Mouse (Mus musculus) left cerebral cortex, adult 2 months (tissue): ENCODE measurements around the gene Coa6. TPM values are rescaled to one million over a fixed set of nuclear protein-coding genes. Genes with fewer than 3 reads are reported as not detected.
"Not testable (repeated sequence)": the region's sequence is repeated elsewhere in the genome, so short reads cannot be mapped to it uniquely, and the experiment has no call there.

ENCODE experiments used
- DNase-seq, 2 experiments: peaks; one replicate each; pipeline ENCODE4 v3.0.0; 2021 to 2022; ENCODE audit warnings: low spot score in 2 of 2, mixed read lengths in 1 of 2; ENCODE audit errors: extremely low spot score in 1 of 2
- H3K27ac ChIP-seq: fragments of 200-600 bp; 2 replicates; pipeline ENCODE4 v1.8.1; 2022
- H3K4me3 ChIP-seq: fragments of 200-600 bp; 2 replicates; pipeline ENCODE4 v1.8.1; 2022
- CTCF ChIP-seq: fragments of 200-600 bp; IDR thresholded peaks from 2 replicates; pipeline ENCODE4 v1.8.1; 2022; ENCODE audit warnings: antibody characterized with exemption, mild to moderate bottlenecking, moderate library complexity
- intact Hi-C: fragments of 180-260 bp; cut with DNase I; formaldehyde crosslinking; loops from one replicate; pipeline ENCODE4 v1.15.1; 2025
- long read RNA-seq, 2 experiments: library from polyadenylated mRNA; stranded (forward); transcript quantifications; one replicate each; pipeline ENCODE4 v2.0.0; 2021; ENCODE audit warnings: borderline mapping rate in 2 of 2
- total RNA-seq, 2 experiments: library from RNA; stranded (reverse); gene quantifications; 2 replicates each; pipeline ENCODE4 v1.2.3; 2021

Gene Coa6
- 10 to 100 TPM; 23.0 to 25.6 TPM for total RNA-seq
- long read RNA-seq, experiment 1, transcript Coa6-201 (2 exons, 747 nt), result major isoform, 12 of 13 reads
- long read RNA-seq, experiment 1, partial matches to known transcripts, result 0 of 13 reads
- long read RNA-seq, experiment 1, other reads (novel, unspliced or antisense), result 1 of 13 reads
- long read RNA-seq, experiment 2, transcript Coa6-201 (2 exons, 747 nt), result major isoform, 15 of 15 reads
- long read RNA-seq, experiment 2, partial matches to known transcripts, result 0 of 15 reads
- long read RNA-seq, experiment 2, other reads (novel, unspliced or antisense), result 0 of 15 reads

DNA sequence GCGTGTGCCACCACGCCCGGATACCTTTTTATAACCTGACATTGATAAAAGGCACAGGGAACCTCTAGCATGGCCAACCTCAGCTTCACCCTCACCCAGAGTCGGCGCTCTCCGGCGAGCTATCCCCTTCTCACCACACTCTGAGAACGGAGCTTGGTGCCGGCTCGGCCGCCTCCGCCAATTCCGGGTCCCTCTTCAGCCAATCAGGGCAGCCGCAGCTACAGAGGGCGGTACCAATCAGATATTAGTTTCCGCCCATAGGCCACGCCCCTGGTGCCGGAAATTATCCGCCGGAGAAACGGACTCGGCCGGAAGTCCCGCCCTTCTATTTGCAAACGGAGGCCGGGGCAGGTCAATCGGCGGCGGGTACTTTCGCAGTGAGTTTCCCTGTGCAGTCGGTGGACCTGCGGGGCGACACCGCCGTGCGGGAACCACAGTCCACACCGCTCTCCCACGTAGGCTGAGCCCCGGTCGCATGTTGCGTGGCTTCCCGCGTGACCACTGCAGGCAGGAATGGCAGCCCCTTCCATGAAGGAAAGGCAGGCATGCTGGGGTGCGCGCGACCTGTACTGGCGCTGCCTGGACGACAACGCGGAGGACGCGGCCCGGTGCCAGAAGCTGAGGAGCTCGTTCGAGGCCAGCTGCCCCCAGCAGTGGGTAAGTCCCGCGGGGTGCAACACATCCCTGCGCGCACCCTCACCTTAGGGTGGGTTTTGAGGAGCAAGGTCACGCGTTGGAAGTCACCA is at the start of gene Coa6:
TSS of gene Coa6 (plus strand) at position 342 of the 746 bp plus-strand sequence.
- DNase-seq, result peak; percentile 98
- intact Hi-C loops, result no loop called here
- peak within 1 kb of the TSS; percentile 92 for H3K27ac ChIP-seq
- H3K4me3 ChIP-seq, result peak within 1 kb of the TSS; percentile 91
- TF ChIP-seq CTCF, result no peak; the same call in 1 of the 2 replicates

DNA sequence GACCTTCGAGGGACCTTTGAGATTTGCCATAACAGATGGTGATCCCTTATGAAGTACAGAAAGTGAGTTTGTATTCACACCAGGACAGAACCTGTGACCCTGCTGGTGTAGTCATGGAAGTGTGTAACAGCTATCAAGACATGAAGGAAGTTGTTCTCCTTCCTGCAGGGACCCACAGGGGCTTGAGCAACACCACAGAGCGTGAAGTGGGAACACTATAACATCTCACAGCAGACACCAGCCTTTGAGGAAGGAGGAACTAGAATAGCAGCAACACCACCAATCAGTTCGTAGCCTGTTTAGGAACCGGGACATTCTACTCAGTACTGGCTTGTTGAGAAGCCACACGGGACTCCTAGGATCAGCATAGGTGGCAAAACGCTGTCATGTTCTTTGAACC is 42.7 kb upstream of the Coa6 start:
- TF ChIP-seq CTCF, result no peak
- H3K4me3 ChIP-seq, result no peak overlapping the region
- intact Hi-C loops, result no loop called here
- no peak overlapping the region for H3K27ac ChIP-seq
- DNase-seq, result no peak

DNA sequence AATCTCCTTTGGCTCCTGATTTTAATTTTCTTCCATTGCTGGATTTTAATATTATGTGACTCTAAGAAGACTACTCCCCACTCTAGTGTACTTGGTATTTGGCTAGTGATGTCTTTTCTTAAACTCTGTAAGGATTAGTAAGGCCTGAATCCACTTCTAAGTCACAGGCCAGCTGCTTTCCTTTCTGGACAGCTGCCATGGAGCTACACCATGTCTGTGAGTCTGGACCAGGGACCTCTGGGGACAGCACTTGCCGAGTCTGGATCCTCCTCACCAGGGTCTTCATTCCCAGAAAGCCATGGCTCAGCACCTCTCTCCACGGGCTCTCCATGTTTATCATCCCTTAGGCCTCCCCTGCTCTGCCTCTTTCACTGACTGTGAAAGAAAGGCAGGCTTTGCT is 42.2 kb upstream of the Coa6 start:
- H3K4me3 ChIP-seq, result no peak overlapping the region
- no peak for TF ChIP-seq CTCF
- H3K27ac ChIP-seq, result no peak overlapping the region
- intact Hi-C loops, result no loop called here
- no peak for DNase-seq

DNA sequence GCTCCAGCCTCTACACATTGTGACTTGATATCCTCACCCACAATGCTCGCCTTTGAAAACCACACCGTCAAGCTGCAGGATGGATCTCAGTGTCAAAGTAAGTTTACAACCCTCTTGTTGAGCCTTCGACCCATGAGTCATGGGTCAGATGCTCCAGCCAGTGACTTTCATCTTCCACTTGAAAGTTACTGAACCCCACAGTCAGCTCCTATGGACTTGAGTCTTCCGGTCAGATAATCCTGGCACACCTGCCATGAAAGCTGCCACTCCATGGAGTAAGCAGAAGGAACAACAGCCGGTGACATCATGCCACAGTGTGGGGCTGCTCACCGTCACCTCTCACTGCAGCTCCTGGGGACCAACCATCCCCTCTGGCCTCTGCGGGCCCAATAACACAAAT is 41.0 kb upstream of the Coa6 start:
- DNase-seq, result no peak
- intact Hi-C loops, result no loop called here
- Histone ChIP-seq H3K4me3 (no peak overlapping the region), H3K27ac (no peak overlapping the region)
- TF ChIP-seq CTCF, result no peak

DNA sequence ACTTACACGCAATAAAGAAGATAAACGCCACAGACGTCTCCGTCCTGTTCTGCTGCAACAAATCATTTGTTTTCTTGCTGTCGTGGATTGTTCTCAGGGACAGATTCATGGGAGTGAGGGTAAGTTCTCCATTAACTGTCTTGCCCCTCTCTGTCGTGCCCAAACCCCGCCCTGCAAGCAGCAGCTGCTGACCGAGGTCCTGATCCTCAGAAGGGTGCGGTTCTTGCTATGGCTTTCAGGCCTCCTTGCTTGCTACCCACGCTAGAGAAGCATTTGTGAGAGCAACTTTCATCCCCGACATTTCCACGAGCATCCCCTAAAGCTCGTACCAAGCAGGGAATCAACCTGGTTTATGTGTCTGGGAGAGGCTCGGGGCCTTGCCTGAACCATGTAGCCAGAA is 40.1 kb upstream of the Coa6 start:
- DNase-seq, result no peak
- intact Hi-C loops, result loop anchor here (1.0 kb wide), 2 partner anchors 85 to 124 kb away; no protein-coding TSS in a partner anchor
- no peak overlapping the region for H3K4me3 ChIP-seq
- no peak for TF ChIP-seq CTCF
- H3K27ac ChIP-seq, result no peak overlapping the region

DNA sequence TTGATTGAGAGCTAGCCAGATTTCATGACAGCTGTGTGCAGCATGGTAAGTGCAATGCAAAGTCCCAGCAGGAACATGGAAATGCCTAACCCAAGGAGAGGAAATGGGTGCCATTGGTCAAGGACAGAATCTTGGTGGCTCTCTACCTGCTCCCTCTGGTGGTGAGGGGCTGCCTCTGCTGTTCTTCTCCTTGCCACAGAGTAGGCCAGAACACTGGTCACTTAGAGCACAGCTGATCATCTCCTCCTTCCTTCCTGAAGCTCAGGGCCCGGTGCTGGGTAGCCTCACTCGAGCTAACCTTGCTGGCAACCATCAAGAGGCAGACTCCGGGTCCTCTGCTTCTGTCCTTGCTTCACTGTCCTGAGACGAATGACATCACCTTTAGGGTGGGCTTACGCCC is 39.6 kb upstream of the Coa6 start:
- peak; percentile 77 for TF ChIP-seq CTCF
- no peak overlapping the region for H3K27ac ChIP-seq
- intact Hi-C loops, result loop anchor here (1.0 kb wide), 2 partner anchors 85 to 124 kb away; no protein-coding TSS in a partner anchor
- H3K4me3 ChIP-seq, result no peak overlapping the region
- DNase-seq, result peak; percentile 45 to 49

DNA sequence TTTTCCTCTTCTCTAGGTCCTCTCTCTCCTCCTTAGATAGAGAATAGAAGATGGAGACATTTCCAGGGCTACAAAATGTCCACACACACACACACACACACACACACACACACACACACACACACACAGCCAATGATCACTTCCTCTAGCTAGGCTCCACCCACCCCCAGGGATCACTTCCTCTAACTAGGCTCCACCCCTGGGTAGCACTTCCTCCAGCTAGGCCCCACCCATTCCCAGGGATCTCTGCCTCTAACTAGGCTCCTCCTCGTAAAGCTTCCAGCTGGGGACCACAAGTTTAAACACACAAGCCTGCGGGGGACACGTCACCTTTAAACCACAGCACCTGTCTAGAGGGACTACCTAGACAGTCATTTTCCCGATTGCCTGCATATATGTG is 34.7 kb upstream of the Coa6 start:
- intact Hi-C loops, result no loop called here
- TF ChIP-seq CTCF, result no peak
- Histone ChIP-seq H3K4me3 (no peak overlapping the region), H3K27ac (no peak overlapping the region)
- no peak for DNase-seq

DNA sequence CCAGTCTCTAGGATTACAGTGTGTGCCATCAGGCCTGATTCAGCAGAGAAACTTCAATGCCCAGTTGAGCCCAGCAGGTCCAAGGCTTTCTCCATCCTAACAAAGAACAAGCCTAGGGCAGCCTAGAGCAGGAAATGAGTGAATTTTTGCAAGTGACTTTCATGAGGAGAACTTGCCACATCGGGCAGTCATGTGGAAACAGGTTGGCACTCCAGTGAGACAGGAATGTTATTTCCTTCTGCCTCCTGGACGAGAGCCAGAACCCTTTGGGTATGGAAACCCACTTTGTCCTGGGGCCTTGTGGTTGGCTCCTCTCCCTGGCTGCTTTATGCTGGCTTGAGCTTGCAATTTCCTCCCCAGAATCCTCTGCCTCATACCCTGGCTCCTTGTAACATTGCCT is 30.8 kb upstream of the Coa6 start:
- DNase-seq, result no peak
- H3K4me3 ChIP-seq, result no peak overlapping the region
- no peak overlapping the region for H3K27ac ChIP-seq
- intact Hi-C loops, result no loop called here
- TF ChIP-seq CTCF, result no peak

DNA sequence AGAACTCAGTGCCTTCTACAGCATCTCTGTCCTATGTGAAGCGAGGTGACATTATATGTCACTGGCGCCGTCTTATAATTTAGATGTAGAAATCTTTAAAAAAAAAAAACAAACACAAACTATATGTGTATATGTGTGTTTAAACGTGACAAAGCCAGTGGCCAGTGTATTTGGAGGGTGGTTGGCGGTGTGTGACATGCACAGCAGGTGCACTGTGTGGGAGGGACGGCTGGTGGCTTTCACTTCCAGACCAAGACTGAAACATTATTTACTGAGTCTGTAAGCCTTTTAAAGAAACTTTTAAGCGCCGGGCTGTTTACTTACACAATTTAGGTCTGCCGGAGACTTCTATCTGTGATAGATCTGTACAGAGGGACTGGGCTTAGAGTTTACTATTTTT is 26.9 kb upstream of the Coa6 start:
- no peak for DNase-seq
- no peak for TF ChIP-seq CTCF
- Histone ChIP-seq H3K27ac (no peak overlapping the region), H3K4me3 (no peak overlapping the region)
- intact Hi-C loops, result no loop called here

DNA sequence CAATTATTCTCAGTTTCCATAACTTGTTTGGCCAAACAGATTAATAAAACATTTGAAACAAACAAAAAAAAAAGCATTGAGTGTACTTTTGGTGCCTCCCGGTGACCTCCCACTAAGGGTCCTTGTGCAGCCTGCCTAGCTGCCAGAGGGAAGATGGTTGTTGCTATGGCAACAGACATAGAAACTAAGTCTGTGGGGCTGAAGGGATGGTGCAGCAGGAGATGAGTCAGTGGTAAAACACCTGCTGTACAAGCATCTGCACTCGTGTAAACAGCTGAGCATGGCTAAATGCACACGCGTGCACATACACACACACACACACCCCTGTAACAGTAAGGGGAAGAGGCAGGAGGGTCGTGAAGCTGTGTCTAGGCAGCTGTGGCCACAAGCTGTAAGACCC is 26.4 kb upstream of the Coa6 start:
- no peak for DNase-seq

DNA sequence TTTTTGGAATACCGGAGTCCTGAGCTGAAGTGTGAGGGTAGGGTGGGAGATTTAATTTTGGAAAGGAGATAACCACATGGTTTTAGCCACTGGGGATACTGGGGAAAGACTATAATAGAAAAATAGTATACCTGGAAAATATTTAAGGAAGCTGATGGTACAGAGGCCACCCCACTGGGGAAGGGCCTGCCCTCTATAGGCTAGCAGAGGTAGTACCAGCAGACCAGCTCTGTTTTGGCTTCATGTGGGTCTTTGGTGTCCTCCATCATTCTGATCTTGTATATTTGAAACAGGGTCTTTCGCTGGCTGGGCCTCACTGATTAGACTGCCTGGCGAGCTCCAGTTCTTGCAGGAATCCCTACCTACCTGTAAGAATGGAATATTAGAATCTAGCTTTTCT is 24.0 kb upstream of the Coa6 start:
- TF ChIP-seq CTCF, result peak; percentile 60
- DNase-seq, result no peak
- H3K4me3 ChIP-seq, result no peak overlapping the region
- no peak overlapping the region for H3K27ac ChIP-seq
- intact Hi-C loops, result no loop called here

More for the DNA sequence above, 26.4 kb upstream of the Coa6 start:
- no peak for TF ChIP-seq CTCF
- intact Hi-C loops, result no loop called here
- Histone ChIP-seq H3K27ac (no peak overlapping the region), H3K4me3 (no peak overlapping the region)

DNA sequence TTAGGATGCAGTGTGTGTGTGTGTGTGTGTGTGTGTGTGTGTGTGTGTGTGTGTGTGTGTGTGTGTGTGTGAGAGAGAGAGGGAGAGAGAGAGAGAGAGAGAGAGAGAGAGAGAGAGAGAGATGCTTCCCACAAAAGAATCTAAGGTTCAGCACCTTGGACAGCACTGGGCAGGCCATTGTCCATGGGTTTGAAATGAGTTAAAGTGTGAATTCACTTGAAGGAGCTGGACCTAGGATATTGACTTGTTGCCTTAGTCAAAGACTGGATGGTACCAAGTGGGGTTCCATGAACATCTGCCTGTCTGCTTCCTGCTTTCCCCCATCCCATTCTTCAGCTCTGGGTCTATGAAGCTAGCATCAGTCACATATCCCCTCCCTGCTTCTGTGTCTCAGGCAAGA is 17.8 kb upstream of the Coa6 start:
- H3K27ac ChIP-seq, H3K4me3 ChIP-seq, intact Hi-C loops, DNase-seq: not testable (repeated sequence)
